Mouse (Mus musculus) monocyte, adult 2 months (primary cell): ENCODE results near the gene Gm21244.
"Not testable (repeated sequence)": the region's sequence is repeated elsewhere in the genome, so short reads cannot be mapped to it uniquely, and the experiment has no call there.

Experiments
- DNase-seq, 2 experiments: peaks; one replicate each; pipeline ENCODE4 v3.0.0; 2022; ENCODE audit warnings: low spot score in 2 of 2, low read depth in 1 of 2

Gm21244 gene

GRCm38 (mm10) chrY:7169193-7169592, at the start of gene Gm21244:
Gm21244 (minus strand) TSS chrY:7169293.
- not testable (repeated sequence) for DNase-seq
